Mouse (Mus musculus) CH12.LX (cell line): ENCODE data around the gene Srebf2. TPM values are rescaled to one million over a fixed set of nuclear protein-coding genes. Genes with fewer than 3 reads are reported as not detected.

Experiments
- DNase-seq: peaks from one replicate; pipeline ENCODE4 v3.0.0-alpha.2; 2013; ENCODE audit errors: extremely low read depth
- H3K27ac ChIP-seq: 2 replicates; pipeline ENCODE4 v1.5.1; 2012; ENCODE audit warnings: low read depth, mild to moderate bottlenecking, control low read depth, moderate library complexity; ENCODE audit not compliant: insufficient read depth
- H3K27me3 ChIP-seq: replicated peaks from 2 replicates; pipeline ENCODE3; 2012; ENCODE audit warnings: inconsistent platforms
- H3K36me3 ChIP-seq, 2 experiments: replicated peaks in 1 of 2; 2 replicates each; pipeline versions ENCODE3 to v1.6.1; 2012; ENCODE audit warnings: inconsistent platforms in 1 of 2, low read length in 1 of 2, mild to moderate bottlenecking in 1 of 2, mixed read lengths in 1 of 2, moderate library complexity in 1 of 2; ENCODE audit not compliant: control insufficient read depth in 1 of 2, insufficient read depth in 1 of 2
- H3K4me1 ChIP-seq, 2 experiments: 2 replicates each; pipeline ENCODE4 v1.6.1; 2012; ENCODE audit warnings: inconsistent platforms in 1 of 2, moderate library complexity in 1 of 2; ENCODE audit not compliant: insufficient read depth in 2 of 2, control insufficient read depth in 1 of 2
- H3K4me2 ChIP-seq: 2 replicates; pipeline ENCODE4 v1.6.1; 2012; ENCODE audit warnings: low read depth, mild to moderate bottlenecking, control low read depth; ENCODE audit not compliant: poor library complexity, insufficient read depth, severe bottlenecking
- H3K4me3 ChIP-seq, 3 experiments: fragments of 150-350 bp in 1 of 3; sonication (generic) in 1 of 3; replicated peaks in 1 of 3; 2 replicates each; pipeline versions ENCODE3 to v1.5.1; 2011 to 2012; ENCODE audit warnings: low read depth in 2 of 3, low read length in 2 of 3, mild to moderate bottlenecking in 2 of 3, moderate library complexity in 2 of 3, control low read depth in 1 of 3, improper control_type of control experiment in 1 of 3, inconsistent platforms in 1 of 3, mixed read lengths in 1 of 3; ENCODE audit not compliant: poor library complexity in 1 of 3
- H3K79me2 ChIP-seq: replicated peaks from 2 replicates; pipeline ENCODE4 v1.6.1; 2012; ENCODE audit warnings: mild to moderate bottlenecking, moderate library complexity; ENCODE audit not compliant: control insufficient read depth, poor library complexity, insufficient read depth, severe bottlenecking; ENCODE audit errors: extremely low read depth
- H3K9ac ChIP-seq: 2 replicates; pipeline ENCODE4 v1.6.1; 2012; ENCODE audit warnings: low read depth, mild to moderate bottlenecking, control low read depth, moderate library complexity; ENCODE audit not compliant: insufficient read depth
- H3K9me3 ChIP-seq: replicated peaks from 2 replicates; pipeline ENCODE3; 2012; ENCODE audit warnings: low read length, inconsistent platforms, mixed read lengths
- BHLHE40 ChIP-seq: IDR thresholded peaks from 2 replicates; pipeline ENCODE4 v1.6.1; 2011; ENCODE audit warnings: mild to moderate bottlenecking, low read depth, low read length, improper control_type of control experiment
- CHD2 ChIP-seq: IDR thresholded peaks from 2 replicates; pipeline ENCODE4 v1.6.1; 2011; ENCODE audit warnings: low read length, improper control_type of control experiment
- E2F4 ChIP-seq: IDR thresholded peaks from 2 replicates; pipeline ENCODE4 v1.6.1; 2011; ENCODE audit warnings: low read depth, low read length, improper control_type of control experiment; ENCODE audit not compliant: insufficient replicate concordance
- ELF1 ChIP-seq: IDR thresholded peaks from 2 replicates; pipeline ENCODE4 v1.6.1; 2014; ENCODE audit warnings: low read depth, mild to moderate bottlenecking, inconsistent platforms, low read length, improper control_type of control experiment
- ETS1 ChIP-seq: conservative IDR thresholded peaks from 2 replicates; pipeline ENCODE4 v1.6.1; 2012; ENCODE audit warnings: low read depth, mild to moderate bottlenecking, inconsistent platforms, low read length, improper control_type of control experiment, moderate library complexity
- GABPA ChIP-seq: IDR thresholded peaks from 2 replicates; pipeline ENCODE4 v1.6.1; 2012; ENCODE audit warnings: low read depth, low read length, improper control_type of control experiment, inconsistent platforms; ENCODE audit not compliant: insufficient replicate concordance
- IRF4 ChIP-seq: IDR thresholded peaks from 2 replicates; pipeline ENCODE4 v1.6.1; 2014; ENCODE audit warnings: low read depth, mild to moderate bottlenecking, inconsistent platforms, low read length, improper control_type of control experiment
- JUN ChIP-seq: IDR thresholded peaks from 2 replicates; pipeline ENCODE4 v1.6.1; 2011; ENCODE audit warnings: low read depth, mild to moderate bottlenecking, low read length, improper control_type of control experiment, moderate library complexity; ENCODE audit not compliant: insufficient read depth
- KAT2A ChIP-seq: IDR thresholded peaks from 2 replicates; pipeline ENCODE4 v1.6.1; 2012; ENCODE audit warnings: low read length, improper control_type of control experiment, inconsistent platforms; ENCODE audit not compliant: insufficient replicate concordance
- MAX ChIP-seq: IDR thresholded peaks from 2 replicates; pipeline ENCODE4 v1.6.1; 2011; ENCODE audit warnings: low read length, improper control_type of control experiment
- MAZ ChIP-seq: IDR thresholded peaks from 2 replicates; pipeline ENCODE4 v1.6.1; 2012; ENCODE audit warnings: low read depth, mild to moderate bottlenecking, inconsistent platforms, low read length, improper control_type of control experiment, moderate library complexity
- MEF2A ChIP-seq: IDR thresholded peaks from 2 replicates; pipeline ENCODE4 v1.6.1; 2014; ENCODE audit warnings: low read depth, mild to moderate bottlenecking, inconsistent platforms, low read length, improper control_type of control experiment, borderline replicate concordance
- MXI1 ChIP-seq: IDR thresholded peaks from 2 replicates; pipeline ENCODE4 v1.6.1; 2011; ENCODE audit warnings: mild to moderate bottlenecking, low read depth, low read length, improper control_type of control experiment
- MYC ChIP-seq: IDR thresholded peaks from 2 replicates; pipeline ENCODE4 v1.6.1; 2011; ENCODE audit warnings: low read depth, mild to moderate bottlenecking, improper control_type of control experiment, low read length
- NELFE ChIP-seq: IDR thresholded peaks from 2 replicates; pipeline ENCODE4 v1.6.1; 2011; ENCODE audit warnings: low read depth, low read length, improper control_type of control experiment
- PAX5 ChIP-seq: IDR thresholded peaks from 2 replicates; pipeline ENCODE4 v1.6.1; 2012; ENCODE audit warnings: low read length, inconsistent platforms, mixed read lengths
- POLR2A ChIP-seq: IDR thresholded peaks from 2 replicates; pipeline ENCODE4 v1.6.1; 2011; ENCODE audit warnings: low read depth, mild to moderate bottlenecking, improper control_type of control experiment, low read length
- POLR2AphosphoS2 ChIP-seq: IDR thresholded peaks from 2 replicates; pipeline ENCODE4 v1.6.1; 2011; ENCODE audit warnings: low read depth, low read length, improper control_type of control experiment
- RAD21 ChIP-seq: IDR thresholded peaks from 2 replicates; pipeline ENCODE4 v1.6.1; 2011; ENCODE audit warnings: low read depth, mild to moderate bottlenecking, low read length, improper control_type of control experiment, moderate library complexity
- SMC3 ChIP-seq: IDR thresholded peaks from 2 replicates; pipeline ENCODE4 v1.6.1; 2011; ENCODE audit warnings: low read depth, low read length, improper control_type of control experiment
- TBP ChIP-seq: conservative IDR thresholded peaks from 2 replicates; pipeline ENCODE4 v1.6.1; 2011; ENCODE audit warnings: low read depth, low read length, improper control_type of control experiment
- TCF12 ChIP-seq: IDR thresholded peaks from 2 replicates; pipeline ENCODE4 v1.6.1; 2014; ENCODE audit warnings: low read depth, mild to moderate bottlenecking, inconsistent platforms, low read length, improper control_type of control experiment
- UBTF ChIP-seq: IDR thresholded peaks from 2 replicates; pipeline ENCODE4 v1.6.1; 2012; ENCODE audit warnings: low read depth, mild to moderate bottlenecking, inconsistent platforms, low read length, improper control_type of control experiment, moderate library complexity
- USF2 ChIP-seq: conservative IDR thresholded peaks from 2 replicates; pipeline ENCODE4 v1.6.1; 2011; ENCODE audit warnings: low read depth, low read length, improper control_type of control experiment
- ZC3H11A ChIP-seq: IDR thresholded peaks from 2 replicates; pipeline ENCODE4 v1.6.1; 2012; ENCODE audit warnings: low read depth, mild to moderate bottlenecking, inconsistent platforms, low read length, improper control_type of control experiment
- ZNF384 ChIP-seq: IDR thresholded peaks from 2 replicates; pipeline ENCODE4 v1.6.1; 2012; ENCODE audit warnings: low read depth, low read length, improper control_type of control experiment, inconsistent platforms
- dilution Hi-C: fragments of 300-500 bp; cut with MboI; formaldehyde crosslinking; loops from 2 replicates; pipeline ENCODE4 v1.14.3; 2020; ENCODE audit warnings: low sequenced_read_pairs; ENCODE audit not compliant: extremely low pct_unique_long_range_greater_than_20kb, extremely low pct_ligation_motif_present
- in situ Hi-C: fragments of 300-500 bp; cut with MboI; formaldehyde crosslinking; loops from 3 replicates; pipeline ENCODE4 v1.14.3; 2019; ENCODE audit warnings: low sequenced_read_pairs, low pct_ligation_motif_present, low pct_unique_long_range_greater_than_20kb, mixed read lengths
- polyA plus RNA-seq: library from polyadenylated mRNA; unstranded; fragments of >175 nt; gene quantifications from 2 replicates; pipeline ENCODE4 v1.2.1, GENCODE M21; 2012; ENCODE audit warnings: low read depth; ENCODE audit not compliant: insufficient read length
- total RNA-seq, 2 experiments: library from RNA; depleted of rRNA; stranded (reverse); fragments of 300-350 nt in 1 of 2; fragments of >200 nt in 1 of 2; gene quantifications; 2 replicates each; pipeline ENCODE4 v1.2.3; 2012 to 2014

Gene Srebf2
- total and polyA plus RNA-seq, 3 experiments = 94.3 to 253 (median 159) TPM

- Histone ChIP-seq H3K4me2 (peak overlapping the region; percentile 68), H3K27me3 (no peaks in the 10 kb centered on the region), H3K9me3 (no peaks in the 10 kb centered on the region), H3K27ac (peak overlapping the region; percentile 96), H3K9ac (peak overlapping the region; percentile 93), H3K4me1 (peaks cover 18 to 75% of the 10 kb centered on the region in 2 experiments)
- in situ Hi-C loops = loop anchor here (10.0 kb wide), 1 partner anchor 73 kb away; the partner anchor contains the start of gene Srebf2
- TF ChIP-seq USF2 = no peak
- TF ChIP-seq TBP = peak; percentile 52
- peak; percentile 78; the same call in 1 of the 2 replicates for TF ChIP-seq NELFE
- TF ChIP-seq RAD21 = no peak
- TF ChIP-seq MYC = 0 out of 2 replicates have a peak, but pooled peaks have one; percentile 6
- no peak for TF ChIP-seq ZNF384
- no peak for TF ChIP-seq CHD2
- no peak for TF ChIP-seq GABPA
- TF ChIP-seq MAX = peak; percentile 47
- TF ChIP-seq BHLHE40 = peak; percentile 49
- peak; percentile 49; the same call in 1 of the 2 replicates for TF ChIP-seq UBTF
- peak; percentile 58 for TF ChIP-seq MAZ
- no peak for TF ChIP-seq JUN
- no peak for TF ChIP-seq ZC3H11A
- 0 out of 2 replicates have a peak, but pooled peaks have one; percentile 11 for TF ChIP-seq ELF1
- peak; percentile 72 for TF ChIP-seq POLR2A
- TF ChIP-seq PAX5 = no peak
- peak; percentile 79 for TF ChIP-seq TCF12
- peak; percentile 7; the same call in 1 of the 2 replicates for TF ChIP-seq IRF4
- TF ChIP-seq KAT2A = 0 out of 2 replicates have a peak, but pooled peaks have one; percentile 14
- no peak for TF ChIP-seq E2F4
- TF ChIP-seq SMC3 = no peak
- no peak; the same call in none of the 2 replicates for TF ChIP-seq MXI1
- TF ChIP-seq ETS1 = no peak; the same call in 1 of the 2 replicates
- TF ChIP-seq MEF2A = no peak; the same call in 1 of the 2 replicates
- peak; percentile 38; the same call in 1 of the 2 replicates for TF ChIP-seq POLR2AphosphoS2
- TF ChIP-seq, all 38 proteins: peak for 13
- peaks cover 29% of the 10 kb centered on the region for H3K79me2 ChIP-seq
- peaks cover 5 to 17% of the 10 kb centered on the region in 2 experiments for H3K36me3 ChIP-seq
- H3K4me3 ChIP-seq = peak overlapping the region; percentile 50 to 75 (median 52)
- no peak for DNase-seq
- dilution Hi-C loops = no loop called here
These were observed 71.0 kb downstream of the Srebf2 start for GRCm38 (mm10) chr15:82217980-82218379.
